Mouse (Mus musculus) MEL (cell line): ENCODE measurements around the gene Nup93. TPM values are rescaled to one million over a fixed set of nuclear protein-coding genes. Genes with fewer than 3 reads are reported as not detected.

Source experiments
- DNase-seq: peaks from one replicate; pipeline ENCODE4 v3.0.0; 2011; ENCODE audit warnings: low read depth, low spot score
- H3K27ac ChIP-seq: 2 replicates; pipeline ENCODE4 v1.5.1; 2012; ENCODE audit warnings: low read depth, mild to moderate bottlenecking, control low read depth, low read length, moderate library complexity; ENCODE audit not compliant: control insufficient read depth
- H3K27me3 ChIP-seq, 2 experiments: fragments of 150-350 bp in 1 of 2; sonication (generic) in 1 of 2; 2 replicates each; pipeline ENCODE4 v1.6.1; 2012; ENCODE audit warnings: low read length in 2 of 2, mild to moderate bottlenecking in 2 of 2, improper control_type of control experiment in 1 of 2, moderate library complexity in 1 of 2; ENCODE audit not compliant: insufficient read depth in 2 of 2, control insufficient read depth in 1 of 2
- H3K36me3 ChIP-seq, 2 experiments: 2 replicates each; pipeline ENCODE4 v1.6.1; 2012 to 2014; ENCODE audit warnings: low read length in 2 of 2, improper control_type of control experiment in 1 of 2, inconsistent platforms in 1 of 2, mild to moderate bottlenecking in 1 of 2; ENCODE audit not compliant: insufficient read depth in 2 of 2, control insufficient read depth in 1 of 2
- H3K4me1 ChIP-seq, 2 experiments: fragments of 150-350 bp in 1 of 2; sonication (generic) in 1 of 2; 2 replicates each; pipeline ENCODE4 v1.6.1; 2012; ENCODE audit warnings: low read length in 2 of 2, improper control_type of control experiment in 1 of 2, mild to moderate bottlenecking in 1 of 2; ENCODE audit not compliant: insufficient read depth in 2 of 2, control insufficient read depth in 1 of 2
- H3K4me3 ChIP-seq, 2 experiments: fragments of 150-350 bp in 1 of 2; sonication (generic) in 1 of 2; 2 replicates each; pipeline ENCODE4 v1.5.1; 2012; ENCODE audit warnings: low read depth in 2 of 2, low read length in 2 of 2, mild to moderate bottlenecking in 2 of 2, moderate library complexity in 2 of 2, control low read depth in 1 of 2, improper control_type of control experiment in 1 of 2; ENCODE audit not compliant: control insufficient read depth in 1 of 2, insufficient read depth in 1 of 2
- H3K79me2 ChIP-seq: 2 replicates; pipeline ENCODE4 v1.6.1; 2012; ENCODE audit warnings: mild to moderate bottlenecking, low read length, moderate library complexity; ENCODE audit not compliant: control insufficient read depth, poor library complexity, insufficient read depth
- H3K9ac ChIP-seq: 2 replicates; pipeline ENCODE4 v1.6.1; 2012; ENCODE audit warnings: low read depth, mild to moderate bottlenecking, control low read depth, low read length, moderate library complexity; ENCODE audit not compliant: control insufficient read depth, poor library complexity, severe bottlenecking
- H3K9me3 ChIP-seq: fragments of 150-350 bp; sonication (generic); replicated peaks from 2 replicates; pipeline ENCODE4 v1.6.1; 2012; ENCODE audit warnings: mild to moderate bottlenecking, low read length, improper control_type of control experiment, moderate library complexity; ENCODE audit not compliant: insufficient read depth
- BHLHE40 ChIP-seq: IDR thresholded peaks from 2 replicates; pipeline ENCODE4 v1.6.1; 2012; ENCODE audit warnings: low read depth, mild to moderate bottlenecking, inconsistent platforms, low read length, improper control_type of control experiment, borderline replicate concordance
- CHD1 ChIP-seq: IDR thresholded peaks from 2 replicates; pipeline ENCODE4 v1.6.1; 2012; ENCODE audit warnings: low read depth, mild to moderate bottlenecking, inconsistent platforms, low read length, improper control_type of control experiment
- CTCF ChIP-seq, 3 experiments: IDR thresholded peaks in 2 of 3; conservative IDR thresholded peaks in 1 of 3; 2 replicates each; pipeline ENCODE4 v1.5.1; 2011 to 2012; ENCODE audit warnings: low read length in 3 of 3, low read depth in 2 of 3, mild to moderate bottlenecking in 2 of 3, improper control_type of control experiment in 1 of 3, inconsistent platforms in 1 of 3, mixed read lengths in 1 of 3, moderate library complexity in 1 of 3; ENCODE audit not compliant: control insufficient read depth in 1 of 3, insufficient read depth in 1 of 3, poor library complexity in 1 of 3, severe bottlenecking in 1 of 3
- E2F4 ChIP-seq: IDR thresholded peaks from 2 replicates; pipeline ENCODE4 v1.6.1; 2011; ENCODE audit warnings: low read depth, low read length, improper control_type of control experiment, borderline replicate concordance
- EP300 ChIP-seq, 2 experiments: IDR thresholded peaks; 2 replicates each; pipeline ENCODE4 v1.6.1; 2011; ENCODE audit warnings: improper control_type of control experiment in 2 of 2, low read length in 2 of 2, low read depth in 1 of 2, mild to moderate bottlenecking in 1 of 2
- ETS1 ChIP-seq: IDR thresholded peaks from 2 replicates; pipeline ENCODE4 v1.6.1; 2012; ENCODE audit warnings: low read depth, mild to moderate bottlenecking, inconsistent platforms, low read length, improper control_type of control experiment, moderate library complexity
- GABPA ChIP-seq: IDR thresholded peaks from 2 replicates; pipeline ENCODE4 v1.6.1; 2012; ENCODE audit warnings: low read depth, mild to moderate bottlenecking, inconsistent platforms, low read length, improper control_type of control experiment, moderate library complexity
- GATA1 ChIP-seq: IDR thresholded peaks from 2 replicates; pipeline ENCODE4 v1.6.1; 2011; ENCODE audit warnings: low read depth, low read length, improper control_type of control experiment
- JUND ChIP-seq: IDR thresholded peaks from 2 replicates; pipeline ENCODE4 v1.6.1; 2011; ENCODE audit warnings: low read depth, mild to moderate bottlenecking, improper control_type of control experiment, low read length
- MAFK ChIP-seq: IDR thresholded peaks from 2 replicates; pipeline ENCODE4 v1.6.1; 2011; ENCODE audit warnings: low read depth, mild to moderate bottlenecking, low read length, improper control_type of control experiment, borderline replicate concordance
- MXI1 ChIP-seq: IDR thresholded peaks from 2 replicates; pipeline ENCODE4 v1.6.1; 2011; ENCODE audit warnings: mild to moderate bottlenecking, low read depth, low read length, improper control_type of control experiment
- MYB ChIP-seq: IDR thresholded peaks from 2 replicates; pipeline ENCODE4 v1.6.1; 2011; ENCODE audit warnings: mild to moderate bottlenecking, low read depth, low read length, improper control_type of control experiment
- MYC ChIP-seq: IDR thresholded peaks from 2 replicates; pipeline ENCODE4 v1.6.1; 2011; ENCODE audit warnings: low read depth, mild to moderate bottlenecking, low read length, improper control_type of control experiment, moderate library complexity
- NELFE ChIP-seq: IDR thresholded peaks from 2 replicates; pipeline ENCODE4 v1.6.1; 2011; ENCODE audit warnings: low read depth, low read length, improper control_type of control experiment
- NRF1 ChIP-seq: IDR thresholded peaks from 2 replicates; pipeline ENCODE4 v1.6.1; 2014; ENCODE audit warnings: low read depth, mild to moderate bottlenecking, inconsistent platforms, low read length, improper control_type of control experiment, moderate library complexity; ENCODE audit not compliant: poor library complexity, insufficient read depth, severe bottlenecking
- POLR2A ChIP-seq, 2 experiments: IDR thresholded peaks; 2 replicates each; pipeline ENCODE4 v1.6.1; 2011 to 2012; ENCODE audit warnings: low read length in 2 of 2, mild to moderate bottlenecking in 2 of 2, control low read depth in 1 of 2, improper control_type of control experiment in 1 of 2, low read depth in 1 of 2, moderate library complexity in 1 of 2; ENCODE audit not compliant: control insufficient read depth in 1 of 2, insufficient read depth in 1 of 2, poor library complexity in 1 of 2
- POLR2AphosphoS2 ChIP-seq: IDR thresholded peaks from 2 replicates; pipeline ENCODE4 v1.6.1; 2011; ENCODE audit warnings: low read length, improper control_type of control experiment
- POLR2AphosphoS5 ChIP-seq: IDR thresholded peaks from 2 replicates; pipeline ENCODE4 v1.6.1; 2012; ENCODE audit warnings: low read depth, borderline replicate concordance, mild to moderate bottlenecking, inconsistent platforms, low read length, moderate library complexity, mixed read lengths
- RCOR1 ChIP-seq: IDR thresholded peaks from 2 replicates; pipeline ENCODE4 v1.6.1; 2012; ENCODE audit warnings: low read depth, mild to moderate bottlenecking, inconsistent platforms, low read length, improper control_type of control experiment
- SIN3A ChIP-seq: IDR thresholded peaks from 2 replicates; pipeline ENCODE4 v1.6.1; 2012; ENCODE audit warnings: low read length, improper control_type of control experiment, inconsistent platforms
- SMC3 ChIP-seq: IDR thresholded peaks from 2 replicates; pipeline ENCODE4 v1.6.1; 2011; ENCODE audit warnings: low read depth, low read length, improper control_type of control experiment
- TAL1 ChIP-seq: IDR thresholded peaks from 2 replicates; pipeline ENCODE4 v1.6.1; 2012; ENCODE audit warnings: mild to moderate bottlenecking, inconsistent platforms, low read length, moderate library complexity, mixed read lengths
- TBP ChIP-seq: IDR thresholded peaks from 2 replicates; pipeline ENCODE4 v1.8.0; 2011; ENCODE audit warnings: low read depth, low read length, improper control_type of control experiment
- TCF12 ChIP-seq: IDR thresholded peaks from 2 replicates; pipeline ENCODE4 v1.6.1; 2014; ENCODE audit warnings: low read depth, mild to moderate bottlenecking, inconsistent platforms, low read length, improper control_type of control experiment, moderate library complexity
- USF1 ChIP-seq: IDR thresholded peaks from 2 replicates; pipeline ENCODE4 v1.6.1; 2014; ENCODE audit warnings: low read depth, mild to moderate bottlenecking, inconsistent platforms, low read length, improper control_type of control experiment, moderate library complexity
- USF2 ChIP-seq, 2 experiments: IDR thresholded peaks; 2 replicates each; pipeline ENCODE4 v1.6.1; 2011 to 2012; ENCODE audit warnings: improper control_type of control experiment in 2 of 2, low read length in 2 of 2, borderline replicate concordance in 1 of 2, inconsistent platforms in 1 of 2, low read depth in 1 of 2, mild to moderate bottlenecking in 1 of 2; ENCODE audit not compliant: insufficient read depth in 1 of 2
- ZKSCAN1 ChIP-seq: IDR thresholded peaks from 2 replicates; pipeline ENCODE4 v1.6.1; 2012; ENCODE audit warnings: low read depth, mild to moderate bottlenecking, inconsistent platforms, low read length, improper control_type of control experiment, moderate library complexity
- ZNF384 ChIP-seq: IDR thresholded peaks from 2 replicates; pipeline ENCODE4 v1.6.1; 2012; ENCODE audit warnings: low read depth, mild to moderate bottlenecking, inconsistent platforms, low read length, improper control_type of control experiment
- polyA plus RNA-seq, 2 experiments: library from polyadenylated mRNA; stranded (reverse) in 1 of 2; unstranded in 1 of 2; fragments of >175 nt in 1 of 2; fragments of >200 nt in 1 of 2; gene quantifications; 2 replicates each; pipeline versions ENCODE4 v1.2.1 to v1.2.4; 2012; ENCODE audit warnings: low replicate concordance in 2 of 2, low read depth in 1 of 2; ENCODE audit not compliant: insufficient read length in 2 of 2, insufficient read depth in 1 of 2, missing spikeins in 1 of 2
- total RNA-seq: library from RNA; depleted of rRNA; stranded (reverse); fragments of 300-350 nt; gene quantifications from 2 replicates; pipeline ENCODE4 v1.2.3, GENCODE M21; 2012

Nup93 gene
- total and polyA plus RNA-seq, 3 experiments: 71.6 to 292 (median 110) TPM

GRCm38 (mm10) chr8:94167244-94167643 is 47.1 kb upstream of the Nup93 start (continued):
- TF ChIP-seq POLR2AphosphoS2 (no peak), SMC3 (peak; percentile 94), JUND (no peak), ZKSCAN1 (no peak), MYC (no peak), USF1 (no peak), TBP (no peak), E2F4 (no peak), ZNF384 (peak; percentile 47; the same call in 1 of the 2 replicates), CHD1 (no peak), EP300 (IDR thresholded peaks at IDR 0.05; ENCODE audit: low read depth in 1 of 2, low read length in 2 of 2) (no peak), POLR2AphosphoS5 (no peak), TAL1 (no peak), NRF1 (no peak)

GRCm38 (mm10) chr8:94169547-94169946 is 44.8 kb upstream of the Nup93 start:
- Histone ChIP-seq H3K36me3 (peaks cover 0 to 27% of the 10 kb centered on the region in 2 experiments; a peak in 2 of 4 replicates), H3K27me3 (no peaks in the 10 kb centered on the region), H3K9me3 (no peaks in the 10 kb centered on the region), H3K79me2 (peaks cover 21% of the 10 kb centered on the region), H3K4me3 (peak overlapping the region; percentile 27), H3K9ac (peak overlapping the region; percentile 67), H3K27ac (peak overlapping the region; percentile 88), H3K4me1 (peaks cover 13 to 39% of the 10 kb centered on the region in 2 experiments)
- peak; percentile 84 for DNase-seq
- TF ChIP-seq POLR2A (IDR thresholded peaks at IDR 0.05; ENCODE audit: control insufficient read depth in 1 of 2, insufficient read depth in 1 of 2, low read depth in 1 of 2, low read length in 2 of 2, poor library complexity in 1 of 2) (peak in 1 of 2 experiments; percentile 77; a peak in 2 of 4 replicates), ETS1 (peak; percentile 80), BHLHE40 (peak; percentile 10; the same call in 1 of the 2 replicates), CTCF (IDR thresholded peaks at IDR 0.05 in 2 of 3, conservative IDR thresholded peaks at IDR 0.05 in 1 of 3; ENCODE audit: control insufficient read depth in 1 of 3, insufficient read depth in 1 of 3, low read depth in 2 of 3, low read length in 3 of 3, poor library complexity in 1 of 3, severe bottlenecking in 1 of 3) (no peak), GABPA (peak; percentile 86), MXI1 (0 out of 2 replicates have a peak, but pooled peaks have one; percentile 33), GATA1 (peak; percentile 65), TBP (peak; percentile 85), SIN3A (peak; percentile 80), MAFK (peak; percentile 63; the same call in 1 of the 2 replicates), MYC (no peak), TCF12 (peak; percentile 60; the same call in 1 of the 2 replicates), USF1 (peak; percentile 86), ZKSCAN1 (no peak; the same call in 1 of the 2 replicates), RCOR1 (peak; percentile 52; the same call in 1 of the 2 replicates), USF2 (IDR thresholded peaks at IDR 0.05; ENCODE audit: borderline replicate concordance in 1 of 2, insufficient read depth in 1 of 2, low read depth in 1 of 2, low read length in 2 of 2) (0 out of 4 replicates have a peak, but pooled peaks of 1 of the 2 experiments have one; percentile 50), MYB (peak; percentile 47; the same call in 1 of the 2 replicates), SMC3 (no peak), TAL1 (no peak), EP300 (IDR thresholded peaks at IDR 0.05; ENCODE audit: low read depth in 1 of 2, low read length in 2 of 2) (peak; percentile 66 to 87), NELFE (peak; percentile 60)
